Mouse (Mus musculus): Measurements from ENCODE around the gene Olfr965. TPM values are rescaled to one million over a fixed set of nuclear protein-coding genes. Genes with fewer than 3 reads are reported as not detected.

The Olfr965 gene
- polyA plus RNA-seq (2012; fragmentation: generic; extraction: Trizol) = not detected

DNA sequence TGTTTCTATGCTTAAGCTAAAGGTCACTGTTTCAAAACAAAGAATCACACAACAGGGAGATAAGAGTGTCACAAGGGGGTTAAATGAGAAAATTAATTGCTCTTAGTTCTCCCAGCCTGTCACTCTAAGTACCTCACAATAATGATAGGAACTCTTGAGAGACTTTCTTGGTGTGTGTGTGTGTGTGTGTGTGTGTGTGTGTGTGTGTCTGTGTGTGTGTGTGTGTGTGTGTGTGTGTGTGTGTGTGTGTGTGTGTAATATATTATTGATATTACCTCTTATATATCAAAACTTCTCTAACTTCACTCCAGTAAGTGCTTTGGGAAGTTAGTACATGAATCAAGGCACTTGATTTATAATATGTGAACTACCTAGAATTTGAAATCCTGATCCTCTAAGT, at the start of gene Olfr965:
TSS of gene Olfr965 (plus strand) at position 301 of the 400 bp plus-strand sequence.
- Histone ChIP-seq H3K27me3 (ENCODE audit: control insufficient read depth, insufficient read depth, insufficient read length) (no peaks in the 10 kb centered on the region), H3K79me2 (ENCODE audit: control insufficient read depth, insufficient read depth) (no peaks in the 10 kb centered on the region), H3K4me3 (no peak within 1 kb of the TSS), H3K36me3 (ENCODE audit: control insufficient read depth, insufficient read depth) (no peaks in the 10 kb centered on the region), H3K4me2 (ENCODE audit: low read depth) (no peak within 1 kb of the TSS), H3ac (ENCODE audit: control insufficient read depth, insufficient read length) (no peak within 1 kb of the TSS)
- TF ChIP-seq SRF (IDR thresholded peaks at IDR 0.05; ENCODE audit: control insufficient read depth, insufficient read length, low read depth) = no peak
- no peak for TF ChIP-seq MYOD1 (IDR thresholded peaks at IDR 0.05; ENCODE audit: control insufficient read depth in 1 of 3, insufficient read length in 2 of 3, low read depth in 2 of 3)
- no peak for TF ChIP-seq CEBPB (IDR thresholded peaks at IDR 0.05; ENCODE audit: insufficient read depth, poor library complexity, severe bottlenecking)
- TF ChIP-seq REST (IDR thresholded peaks at IDR 0.05; ENCODE audit: insufficient read depth, insufficient read length) = no peak
- no peak for TF ChIP-seq USF1 (IDR thresholded peaks at IDR 0.05; ENCODE audit: low read depth)
- no peak for TF ChIP-seq MYOG (IDR thresholded peaks at IDR 0.05; ENCODE audit: control insufficient read depth in 1 of 3, insufficient read depth in 1 of 3, insufficient read length in 2 of 3, low read depth in 2 of 3)
- no peak for TF ChIP-seq POLR2A (IDR thresholded peaks at IDR 0.05; ENCODE audit: insufficient read length, low read depth)
- TF ChIP-seq POLR2AphosphoS2 (IDR thresholded peaks at IDR 0.05; ENCODE audit: insufficient read length, low read depth) = no peak
- no peak for TF ChIP-seq E2F4 (IDR thresholded peaks at IDR 0.05; ENCODE audit: insufficient read depth)
- TF ChIP-seq MAX (IDR thresholded peaks at IDR 0.05; ENCODE audit: low read depth) = no peak
- TF ChIP-seq TCF3 (IDR thresholded peaks at IDR 0.05; ENCODE audit: insufficient read length, low read depth) = no peak
- TF ChIP-seq TCF12 (IDR thresholded peaks at IDR 0.05; ENCODE audit: insufficient read depth, poor library complexity, severe bottlenecking) = no peak

- Histone ChIP-seq H3K4me3 (no peak within 1 kb of the TSS), H3K27me3 (ENCODE audit: control insufficient read depth, insufficient read depth, insufficient read length) (no peaks in the 10 kb centered on the region), H3K4me2 (ENCODE audit: low read depth) (no peak within 1 kb of the TSS), H3K79me2 (ENCODE audit: control insufficient read depth, insufficient read depth) (no peaks in the 10 kb centered on the region), H3K36me3 (ENCODE audit: control insufficient read depth, insufficient read depth) (no peaks in the 10 kb centered on the region), H3ac (ENCODE audit: control insufficient read depth, insufficient read length) (no peak within 1 kb of the TSS)
- TF ChIP-seq TCF3 (IDR thresholded peaks at IDR 0.05; ENCODE audit: insufficient read length, low read depth) = no peak
- TF ChIP-seq SRF (IDR thresholded peaks at IDR 0.05; ENCODE audit: control insufficient read depth, insufficient read length, low read depth) = no peak
- no peak for TF ChIP-seq REST (IDR thresholded peaks at IDR 0.05; ENCODE audit: insufficient read depth, insufficient read length)
- no peak for TF ChIP-seq TCF12 (IDR thresholded peaks at IDR 0.05; ENCODE audit: insufficient read depth, poor library complexity, severe bottlenecking)
- TF ChIP-seq E2F4 (IDR thresholded peaks at IDR 0.05; ENCODE audit: insufficient read depth) = no peak
- TF ChIP-seq MYOD1 (IDR thresholded peaks at IDR 0.05; ENCODE audit: control insufficient read depth in 1 of 3, insufficient read length in 2 of 3, low read depth in 2 of 3) = no peak
- no peak for TF ChIP-seq CEBPB (IDR thresholded peaks at IDR 0.05; ENCODE audit: insufficient read depth, poor library complexity, severe bottlenecking)
- no peak for TF ChIP-seq USF1 (IDR thresholded peaks at IDR 0.05; ENCODE audit: low read depth)
- TF ChIP-seq MYOG (IDR thresholded peaks at IDR 0.05; ENCODE audit: control insufficient read depth in 1 of 3, insufficient read depth in 1 of 3, insufficient read length in 2 of 3, low read depth in 2 of 3) = no peak
- TF ChIP-seq MAX (IDR thresholded peaks at IDR 0.05; ENCODE audit: low read depth) = no peak
- TF ChIP-seq POLR2AphosphoS2 (IDR thresholded peaks at IDR 0.05; ENCODE audit: insufficient read length, low read depth) = no peak
- TF ChIP-seq POLR2A (IDR thresholded peaks at IDR 0.05; ENCODE audit: insufficient read length, low read depth) = no peak
Observed at GRCm38 (mm10) chr9:39666905-39667304, 44.2 kb upstream of the Olfr965 start, which contains the start of gene Olfr963. TSS of gene Olfr963 (plus strand) at chr9:39667205.

DNA sequence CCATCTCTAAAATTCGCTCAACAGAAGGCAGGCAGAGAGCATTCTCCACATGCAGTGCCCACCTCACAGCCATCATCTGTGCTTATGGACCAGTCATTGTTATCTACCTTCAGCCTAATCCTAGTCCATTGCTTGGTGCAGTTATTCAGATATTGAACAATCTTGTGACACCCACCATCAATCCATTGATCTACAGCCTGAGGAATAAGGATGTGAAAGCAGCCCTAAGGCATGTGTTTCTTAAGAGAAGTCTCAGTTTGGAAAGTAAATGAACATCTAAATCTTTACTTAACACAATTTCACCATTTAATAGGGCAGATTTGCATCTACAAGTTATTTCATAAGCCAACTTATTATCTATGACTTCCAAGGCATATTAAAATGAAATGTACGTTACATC, 41.4 kb upstream of the Olfr965 start:
- Histone ChIP-seq H3ac (ENCODE audit: control insufficient read depth, insufficient read length) (no peak overlapping the region), H3K79me2 (ENCODE audit: control insufficient read depth, insufficient read depth) (no peaks in the 10 kb centered on the region), H3K36me3 (ENCODE audit: control insufficient read depth, insufficient read depth) (no peaks in the 10 kb centered on the region), H3K4me2 (ENCODE audit: low read depth) (no peak overlapping the region), H3K4me3 (no peak overlapping the region), H3K27me3 (ENCODE audit: control insufficient read depth, insufficient read depth, insufficient read length) (no peaks in the 10 kb centered on the region)
- no peak for TF ChIP-seq SRF (IDR thresholded peaks at IDR 0.05; ENCODE audit: control insufficient read depth, insufficient read length, low read depth)
- TF ChIP-seq USF1 (IDR thresholded peaks at IDR 0.05; ENCODE audit: low read depth) = no peak
- no peak for TF ChIP-seq MAX (IDR thresholded peaks at IDR 0.05; ENCODE audit: low read depth)
- TF ChIP-seq E2F4 (IDR thresholded peaks at IDR 0.05; ENCODE audit: insufficient read depth) = no peak
- no peak for TF ChIP-seq TCF3 (IDR thresholded peaks at IDR 0.05; ENCODE audit: insufficient read length, low read depth)
- TF ChIP-seq MYOG (IDR thresholded peaks at IDR 0.05; ENCODE audit: control insufficient read depth in 1 of 3, insufficient read depth in 1 of 3, insufficient read length in 2 of 3, low read depth in 2 of 3) = no peak

GRCm38 (mm10) chr9:39674820-39675219, 36.3 kb upstream of the Olfr965 start:
- no peaks in the 10 kb centered on the region for H3K79me2 ChIP-seq (ENCODE audit: control insufficient read depth, insufficient read depth)
- H3K4me2 ChIP-seq (ENCODE audit: low read depth) = no peak overlapping the region
- no peaks in the 10 kb centered on the region for H3K36me3 ChIP-seq (ENCODE audit: control insufficient read depth, insufficient read depth)
- no peak for TF ChIP-seq TCF3 (IDR thresholded peaks at IDR 0.05; ENCODE audit: insufficient read length, low read depth)
- TF ChIP-seq MYOD1 (IDR thresholded peaks at IDR 0.05; ENCODE audit: control insufficient read depth in 1 of 3, insufficient read length in 2 of 3, low read depth in 2 of 3) = no peak
- TF ChIP-seq SRF (IDR thresholded peaks at IDR 0.05; ENCODE audit: control insufficient read depth, insufficient read length, low read depth) = no peak
- TF ChIP-seq MAX (IDR thresholded peaks at IDR 0.05; ENCODE audit: low read depth) = no peak
- no peak for TF ChIP-seq TCF12 (IDR thresholded peaks at IDR 0.05; ENCODE audit: insufficient read depth, poor library complexity, severe bottlenecking)
- TF ChIP-seq POLR2A (IDR thresholded peaks at IDR 0.05; ENCODE audit: insufficient read length, low read depth) = no peak
- no peak for TF ChIP-seq USF1 (IDR thresholded peaks at IDR 0.05; ENCODE audit: low read depth)
- no peak for TF ChIP-seq MYOG (IDR thresholded peaks at IDR 0.05; ENCODE audit: control insufficient read depth in 1 of 3, insufficient read depth in 1 of 3, insufficient read length in 2 of 3, low read depth in 2 of 3)
- TF ChIP-seq CEBPB (IDR thresholded peaks at IDR 0.05; ENCODE audit: insufficient read depth, poor library complexity, severe bottlenecking) = no peak
- no peak for TF ChIP-seq POLR2AphosphoS2 (IDR thresholded peaks at IDR 0.05; ENCODE audit: insufficient read length, low read depth)
- TF ChIP-seq REST (IDR thresholded peaks at IDR 0.05; ENCODE audit: insufficient read depth, insufficient read length) = no peak
- no peak for TF ChIP-seq E2F4 (IDR thresholded peaks at IDR 0.05; ENCODE audit: insufficient read depth)
- no peak overlapping the region for H3ac ChIP-seq (ENCODE audit: control insufficient read depth, insufficient read length)
- no peaks in the 10 kb centered on the region for H3K27me3 ChIP-seq (ENCODE audit: control insufficient read depth, insufficient read depth, insufficient read length)
- no peak overlapping the region for H3K4me3 ChIP-seq
